Mouse (Mus musculus): ENCODE measurements at regions not wholly inside any gene's neighbourhood (a gene's known extent, or its start where the extent isn't known, plus 50 kb on each side); places are given as distances from the start of the nearest gene placed in this dataset.
A peak's percentile ranks its signal among the peaks of the same experiment; 100 is the strongest.

DNA sequence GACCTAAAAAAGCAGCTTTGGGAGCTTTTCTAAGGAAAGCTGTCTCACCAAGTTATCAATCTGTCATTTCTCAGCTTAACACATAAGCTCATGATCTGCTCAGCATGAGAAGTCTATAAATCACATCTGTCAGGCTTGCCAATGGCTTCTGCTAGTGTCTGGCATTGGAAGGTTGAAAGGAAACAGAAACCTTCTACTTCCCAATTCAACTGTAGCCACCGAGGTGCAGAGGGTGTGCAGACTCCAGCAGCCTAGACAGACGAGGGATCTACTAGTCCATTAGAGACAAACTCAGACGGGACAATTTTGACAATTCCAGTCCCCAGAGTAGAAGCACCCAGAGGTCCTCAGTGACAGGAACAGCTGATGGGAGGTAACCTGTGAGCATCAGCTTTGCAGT lies 103.0 kb downstream of the Nab1 start:
- DNase-seq (ENCODE audit: low read depth in 2 of 2, low spot score in 2 of 2): no peak

DNA sequence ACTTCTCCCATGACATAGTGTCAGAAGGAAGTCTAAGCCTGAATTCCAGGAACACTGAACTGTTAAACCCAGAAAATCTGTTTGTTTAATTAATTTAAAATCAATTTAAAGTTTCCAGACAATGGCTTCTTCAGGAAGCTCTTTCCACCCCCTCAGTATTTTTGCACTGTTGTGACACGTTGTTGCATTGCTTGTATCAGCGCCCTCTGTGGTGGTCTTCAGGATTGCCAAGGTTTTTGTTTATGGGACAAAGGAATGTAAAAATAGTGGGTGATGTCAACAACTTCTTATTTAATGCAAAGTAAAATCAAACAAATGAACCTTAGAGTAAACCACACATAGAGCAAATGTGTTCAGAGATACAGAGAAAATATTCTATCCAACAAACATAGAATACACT lies 107.5 kb downstream of the Nab1 start:
- DNase-seq (ENCODE audit: low read depth in 2 of 2, low spot score in 2 of 2): no peak

DNA sequence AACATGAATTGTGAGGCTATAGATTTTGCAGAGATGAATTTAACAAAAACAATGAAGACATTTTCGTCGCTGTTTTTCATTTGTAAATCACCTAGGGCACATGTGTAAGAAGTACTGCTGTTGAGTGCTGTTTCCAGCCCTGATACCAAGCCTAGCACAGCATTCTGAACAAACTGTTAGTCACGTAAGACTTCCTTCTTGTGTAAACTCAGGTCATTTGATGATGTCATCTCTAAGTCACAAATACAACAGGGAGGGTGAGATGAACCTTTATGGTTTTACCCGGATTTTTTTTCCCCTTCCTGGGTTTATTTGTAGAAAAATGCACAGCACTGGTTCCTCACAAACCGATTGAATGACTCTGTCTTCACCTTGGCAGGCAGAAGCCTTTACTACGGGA lies 111.6 kb downstream of the Nab1 start:
- no peak for DNase-seq (ENCODE audit: low read depth in 2 of 2, low spot score in 2 of 2)

GRCm38 (mm10) chr1:52388118-52388517 lies 112.4 kb downstream of the Nab1 start:
- DNase-seq (ENCODE audit: low read depth in 2 of 2, low spot score in 2 of 2): peak in 1 of 2 experiments; percentile 27

DNA sequence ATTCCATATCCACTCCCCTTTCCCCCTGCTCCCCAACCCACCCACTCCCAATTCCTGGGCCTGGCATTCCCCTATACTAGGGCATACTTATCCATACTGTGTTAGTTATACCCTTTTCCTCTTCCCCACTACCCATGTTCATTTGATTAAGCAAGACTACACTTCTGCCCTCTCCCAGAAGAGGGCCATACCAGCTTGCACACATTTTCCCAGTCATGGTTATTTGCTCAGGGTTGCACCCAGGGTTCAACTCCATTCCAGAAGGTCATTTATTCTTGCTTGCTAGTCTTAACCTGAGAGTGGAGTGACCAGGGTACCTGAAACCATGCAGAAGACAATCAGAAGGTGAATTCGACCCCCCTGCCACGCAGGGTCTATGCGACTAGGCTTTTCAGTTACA lies 113.4 kb downstream of the Nab1 start:
- no peak for DNase-seq (ENCODE audit: low read depth in 2 of 2, low spot score in 2 of 2)

- DNase-seq (ENCODE audit: low read depth in 2 of 2, low spot score in 2 of 2): no peak
Measured at GRCm38 (mm10) chr1:52375320-52375719, 125.2 kb downstream of the Nab1 start.

- no peak for DNase-seq (ENCODE audit: low read depth in 2 of 2, low spot score in 2 of 2)
Measured at GRCm38 (mm10) chr1:52374666-52375065, 125.8 kb downstream of the Nab1 start.

- DNase-seq (ENCODE audit: low read depth in 2 of 2, low spot score in 2 of 2): no peak
Measured at GRCm38 (mm10) chr1:52373817-52374216, 126.7 kb downstream of the Nab1 start.

DNA sequence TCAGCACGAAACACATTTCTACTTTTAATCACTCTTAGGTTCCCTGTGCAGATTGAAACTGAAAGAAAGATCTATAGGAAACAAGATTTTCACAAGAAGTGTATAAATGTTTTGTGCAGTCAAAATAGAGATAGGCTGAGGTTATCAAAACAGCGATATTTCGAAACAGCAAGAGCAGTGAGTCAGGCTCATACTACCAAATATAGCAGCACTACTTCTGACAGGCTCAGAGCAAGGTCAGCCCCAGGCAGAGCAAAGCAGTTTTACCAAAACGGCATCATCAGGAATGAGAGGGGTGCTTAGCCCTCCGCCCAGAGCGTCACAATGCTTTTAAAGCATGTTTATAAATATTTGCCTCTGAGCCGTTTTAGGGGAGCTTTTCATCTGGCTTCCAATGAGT lies 133.4 kb upstream of the Gls start:
- no peak for DNase-seq (ENCODE audit: low read depth in 2 of 2, low spot score in 2 of 2)

GRCm38 (mm10) chr1:52363625-52364024 lies 130.6 kb upstream of the Gls start:
- no peak for DNase-seq (ENCODE audit: low read depth in 2 of 2, low spot score in 2 of 2)

GRCm38 (mm10) chr1:52362976-52363375 lies 129.9 kb upstream of the Gls start:
- no peak for DNase-seq (ENCODE audit: low read depth in 2 of 2, low spot score in 2 of 2)

GRCm38 (mm10) chr1:52354041-52354582 lies 121.1 kb upstream of the Gls start:
- no peak for DNase-seq (ENCODE audit: low read depth in 2 of 2, low spot score in 2 of 2)

DNA sequence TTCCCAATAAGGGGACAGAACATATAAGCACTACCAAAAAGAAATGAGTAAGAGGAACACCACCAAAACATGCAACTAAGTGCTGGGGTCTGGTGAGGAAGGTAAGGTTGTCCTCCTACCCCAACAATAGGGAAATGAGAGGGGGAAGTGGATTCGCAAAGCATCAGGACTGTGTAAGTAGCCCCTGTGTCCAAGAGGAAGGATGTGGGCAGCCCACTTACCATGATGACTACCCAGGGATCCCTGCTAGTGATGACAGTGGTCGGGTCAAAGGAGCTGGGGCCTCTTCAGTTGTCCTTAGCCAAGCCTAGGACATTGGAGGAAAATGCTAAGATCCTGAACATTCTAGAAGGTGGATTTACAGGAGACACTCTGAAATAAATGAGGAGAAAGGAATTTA lies 109.1 kb upstream of the Gls start:
- no peak for DNase-seq (ENCODE audit: low read depth in 2 of 2, low spot score in 2 of 2)

DNA sequence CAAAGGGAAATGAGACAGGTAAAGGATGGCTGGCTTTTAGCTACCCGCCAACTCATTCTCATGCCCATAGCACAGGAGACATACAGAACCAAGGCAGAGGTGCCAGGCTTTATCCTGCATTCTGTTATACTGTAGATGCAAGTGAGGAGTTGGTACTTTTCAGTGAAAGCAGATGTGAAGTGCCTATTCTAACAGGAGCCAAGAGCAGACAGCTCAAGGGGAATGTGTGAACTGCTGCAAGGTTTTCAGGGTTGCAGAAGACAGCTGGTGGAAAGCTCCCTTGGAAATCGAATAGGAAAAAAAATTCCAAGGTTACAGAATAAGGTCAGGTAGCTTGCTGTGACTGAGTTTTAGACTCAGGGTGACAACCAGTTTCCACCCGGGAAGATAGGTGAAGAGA lies 105.7 kb upstream of the Gls start:
- no peak for DNase-seq (ENCODE audit: low read depth in 2 of 2, low spot score in 2 of 2)

GRCm38 (mm10) chr1:52338243-52338642 lies 105.2 kb upstream of the Gls start:
- DNase-seq (ENCODE audit: low read depth in 2 of 2, low spot score in 2 of 2): no peak

GRCm38 (mm10) chr1:52336696-52337095 lies 103.7 kb upstream of the Gls start:
- no peak for DNase-seq (ENCODE audit: low read depth in 2 of 2, low spot score in 2 of 2)

DNA sequence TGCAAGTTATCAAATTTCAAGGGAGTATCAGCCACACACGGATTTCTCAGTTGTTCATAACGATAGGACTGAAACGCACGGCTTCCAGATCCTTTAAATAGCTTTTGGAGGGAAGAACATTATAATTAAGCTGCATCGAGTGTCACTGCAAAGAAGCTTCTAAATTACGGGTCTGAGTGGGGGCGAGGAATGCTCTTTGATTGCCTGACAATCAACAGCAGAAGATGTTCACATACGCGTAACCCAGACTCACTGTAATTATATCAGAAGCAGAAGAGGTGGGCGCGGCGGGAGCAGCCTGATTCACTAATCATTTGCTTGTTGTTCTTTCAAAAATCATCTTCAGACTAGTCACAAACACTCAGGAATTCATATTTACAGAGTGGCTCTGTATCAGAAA lies 99.0 kb upstream of the Gls start:
- DNase-seq (ENCODE audit: low read depth in 2 of 2, low spot score in 2 of 2): no peak

DNA sequence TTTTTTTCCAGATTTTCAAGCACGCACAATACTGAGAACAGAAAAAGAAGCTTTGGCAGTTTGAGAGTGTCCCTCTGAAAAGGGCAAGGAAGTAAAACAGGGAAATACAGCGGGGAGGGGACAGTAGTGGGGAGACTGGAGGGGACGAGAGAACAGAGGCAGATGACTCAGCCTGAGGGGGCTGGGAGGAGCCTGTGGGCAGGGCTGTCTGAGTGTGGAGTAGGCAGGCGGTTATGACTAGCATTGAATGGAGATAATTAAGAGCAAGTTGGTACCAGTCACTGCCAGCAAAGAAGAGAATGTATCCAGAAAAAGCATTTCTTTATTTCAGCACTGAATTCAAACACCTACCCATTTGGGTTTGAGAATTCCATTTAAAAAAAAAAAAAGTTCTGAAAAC lies 98.4 kb upstream of the Gls start:
- DNase-seq (ENCODE audit: low read depth in 2 of 2, low spot score in 2 of 2): no peak

- DNase-seq (ENCODE audit: low read depth in 2 of 2, low spot score in 2 of 2): no peak
Measured at GRCm38 (mm10) chr1:52330496-52330895, 97.5 kb upstream of the Gls start.

DNA sequence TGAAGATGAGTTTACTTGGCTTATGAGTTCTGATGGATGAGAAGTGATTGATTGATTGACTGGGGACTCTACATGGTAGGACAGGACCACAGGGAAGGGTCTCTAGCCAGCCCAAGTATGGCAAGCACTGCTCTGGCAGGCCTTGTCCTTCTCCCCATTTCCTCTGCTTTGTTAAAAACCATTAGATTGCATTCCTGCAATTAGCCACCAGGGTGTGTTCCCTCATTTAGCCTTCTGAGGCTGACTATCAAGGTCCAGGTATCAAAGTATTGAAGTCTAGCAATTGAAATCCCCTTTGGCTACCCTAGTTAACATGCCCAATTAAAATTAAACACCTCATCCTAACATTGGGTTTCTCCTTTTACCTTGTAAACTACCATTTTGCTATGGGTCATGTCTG lies 95.5 kb upstream of the Gls start:
- no peak for DNase-seq (ENCODE audit: low read depth in 2 of 2, low spot score in 2 of 2)

- DNase-seq (ENCODE audit: low read depth in 2 of 2, low spot score in 2 of 2): no peak
Measured at GRCm38 (mm10) chr1:52324356-52324755, 91.3 kb upstream of the Gls start.

DNA sequence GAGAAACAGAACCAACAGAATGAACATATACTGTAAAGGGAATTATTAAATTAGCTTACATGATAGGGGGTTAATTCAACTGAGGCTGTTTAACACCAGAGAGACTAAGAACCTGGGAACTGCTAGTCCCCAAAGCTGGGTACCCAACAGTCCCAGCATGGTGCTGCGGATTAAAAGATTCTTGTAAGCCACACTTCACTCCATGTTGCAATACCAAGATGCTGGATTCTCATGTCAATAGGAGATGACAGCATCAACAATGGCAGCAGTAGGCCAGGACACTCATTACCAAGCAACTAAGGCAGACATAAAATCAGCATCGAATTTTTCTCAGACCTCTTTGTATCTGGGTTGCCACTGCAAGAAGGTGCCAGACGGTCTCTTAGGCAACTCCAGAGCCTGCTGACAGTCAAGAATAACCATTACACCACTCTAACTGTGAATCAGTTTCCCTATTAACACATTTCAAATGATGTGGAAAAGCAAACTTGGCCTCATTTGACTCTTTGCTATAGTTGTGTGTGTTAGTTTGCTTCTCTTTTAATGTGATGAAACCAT lies 79.1 kb upstream of the Gls start:
- DNase-seq (ENCODE audit: low read depth in 2 of 2, low spot score in 2 of 2): no peak

GRCm38 (mm10) chr1:52306892-52307291 lies 73.9 kb upstream of the Gls start:
- DNase-seq (ENCODE audit: low read depth in 2 of 2, low spot score in 2 of 2): peak in 1 of 2 experiments; percentile 31
